Mouse (Mus musculus) urinary bladder, postnatal 36 days (tissue): Measurements from ENCODE around the gene Trim14.

Source experiments
- DNase-seq, 2 experiments: peaks; one replicate each; pipeline ENCODE4 v3.0.0; 2022; ENCODE audit warnings: low spot score in 2 of 2, mixed read lengths in 1 of 2

The Trim14 gene

DNA sequence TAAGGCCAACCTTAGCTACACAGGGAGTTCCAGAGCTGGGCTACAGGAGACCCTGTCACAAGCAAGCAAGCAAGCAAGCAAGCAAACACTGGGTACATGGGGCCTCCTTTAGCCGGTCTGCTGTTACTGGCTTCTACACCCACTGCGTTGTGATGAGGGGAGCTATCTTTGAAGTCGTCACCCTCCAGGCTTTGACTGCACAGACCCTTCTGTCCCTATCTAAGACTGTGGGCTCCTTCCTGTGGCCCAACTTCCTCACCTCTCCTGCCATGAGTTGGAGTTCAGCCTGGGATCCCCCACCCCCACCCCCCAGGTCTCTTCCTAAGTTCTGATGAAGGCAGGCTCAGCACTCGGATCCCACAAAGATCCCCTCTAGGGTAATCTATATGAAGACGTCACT lies 26.1 kb upstream of the Trim14 start:
- no peak for DNase-seq

- DNase-seq = peak in 1 of 2 experiments; percentile 15
Measured at GRCm38 (mm10) chr4:46560069-46560705, 24.2 kb upstream of the Trim14 start.

DNA sequence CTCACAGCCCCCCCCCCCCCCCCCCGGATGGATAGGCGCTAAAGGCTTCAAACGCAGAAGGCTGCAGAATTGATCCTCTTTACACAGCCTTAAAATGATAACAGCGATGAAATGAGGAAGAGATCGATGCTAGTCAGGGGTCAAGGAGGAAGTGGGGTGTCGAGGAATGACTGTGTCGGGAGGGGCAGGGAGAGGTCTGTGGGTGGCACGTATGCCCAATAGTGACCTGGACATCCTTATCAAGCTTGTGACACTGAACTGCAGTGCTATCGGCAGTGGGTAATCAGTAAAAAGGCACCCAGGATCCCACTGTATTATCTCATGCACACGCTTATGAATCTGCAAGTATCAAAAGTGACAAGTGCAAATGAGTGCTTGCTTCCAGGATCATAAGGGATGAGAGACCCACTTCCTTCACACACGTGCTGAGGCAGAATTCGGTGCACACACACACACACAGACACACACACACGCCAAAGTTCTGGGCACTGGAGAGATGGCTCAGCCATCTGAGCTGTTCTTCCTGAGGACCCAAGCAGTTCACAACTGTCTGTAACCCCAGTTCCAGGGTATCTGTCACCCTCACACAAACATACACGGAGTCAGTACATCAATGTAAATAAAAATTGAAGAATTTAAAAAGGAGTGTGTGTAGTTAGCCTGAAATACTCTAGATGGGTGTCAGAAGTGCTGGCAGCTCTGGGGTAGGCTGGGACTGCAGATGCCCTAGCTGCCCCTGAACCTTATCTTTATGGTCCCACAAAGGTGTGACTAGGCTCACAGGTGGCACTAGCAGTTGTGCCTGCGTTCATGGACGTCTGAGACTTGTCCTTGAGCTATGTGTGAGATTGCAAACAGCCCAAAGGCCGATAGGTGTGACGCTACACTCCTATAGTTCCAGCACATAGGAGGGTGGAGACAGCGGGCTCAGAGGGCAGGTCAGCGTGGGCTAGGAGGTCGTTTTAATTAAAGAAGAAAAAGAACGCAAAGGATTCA lies 23.0 kb upstream of the Trim14 start:
- no peak for DNase-seq

- DNase-seq = no peak
Measured at GRCm38 (mm10) chr4:46556933-46557332, 21.0 kb upstream of the Trim14 start.

DNA sequence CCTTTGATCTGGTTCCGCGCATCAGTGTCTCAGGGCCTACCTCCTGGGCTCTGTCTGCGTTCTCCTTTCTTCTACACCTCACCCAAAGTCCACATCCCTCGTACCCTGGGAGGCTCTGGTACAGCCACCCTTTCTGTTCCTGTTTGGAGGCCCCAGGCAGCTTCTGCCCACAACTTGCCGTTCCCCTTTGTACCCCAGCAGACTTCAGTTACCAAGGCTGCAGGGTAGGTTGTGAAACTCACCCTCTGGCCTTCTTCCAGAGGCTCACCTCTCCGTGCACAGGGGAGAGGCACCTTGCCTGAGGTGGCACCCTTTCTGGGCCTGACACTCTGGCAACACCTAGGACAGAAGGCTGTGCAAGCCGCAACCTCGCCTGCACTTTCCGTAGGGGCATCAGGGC lies 19.8 kb upstream of the Trim14 start:
- DNase-seq = peak in 1 of 2 experiments; percentile 47

GRCm38 (mm10) chr4:46554295-46555069 lies 18.5 kb upstream of the Trim14 start:
- no peak for DNase-seq

GRCm38 (mm10) chr4:46553864-46554263 lies 17.9 kb upstream of the Trim14 start:
- peak; percentile 71 to 85 for DNase-seq

DNA sequence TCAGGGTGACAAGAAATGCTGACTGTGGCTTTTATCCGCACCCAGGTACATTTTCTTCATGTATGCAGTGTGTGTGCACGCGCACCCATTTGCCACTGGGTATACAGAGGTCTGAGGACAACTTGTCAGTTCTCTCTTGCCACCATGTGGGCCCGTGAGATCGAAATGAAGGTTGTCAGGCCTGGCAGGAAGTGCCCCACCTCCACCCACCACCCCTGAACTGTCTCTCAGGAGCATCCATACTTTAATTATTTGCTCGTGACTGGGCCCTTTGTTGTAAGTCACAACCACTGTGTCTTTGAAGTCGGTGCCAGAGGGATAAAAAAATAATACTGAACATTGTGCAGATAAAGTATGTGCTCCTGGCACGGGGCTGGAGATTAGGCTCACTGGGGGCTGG lies 14.5 kb upstream of the Trim14 start:
- DNase-seq = no peak

DNA sequence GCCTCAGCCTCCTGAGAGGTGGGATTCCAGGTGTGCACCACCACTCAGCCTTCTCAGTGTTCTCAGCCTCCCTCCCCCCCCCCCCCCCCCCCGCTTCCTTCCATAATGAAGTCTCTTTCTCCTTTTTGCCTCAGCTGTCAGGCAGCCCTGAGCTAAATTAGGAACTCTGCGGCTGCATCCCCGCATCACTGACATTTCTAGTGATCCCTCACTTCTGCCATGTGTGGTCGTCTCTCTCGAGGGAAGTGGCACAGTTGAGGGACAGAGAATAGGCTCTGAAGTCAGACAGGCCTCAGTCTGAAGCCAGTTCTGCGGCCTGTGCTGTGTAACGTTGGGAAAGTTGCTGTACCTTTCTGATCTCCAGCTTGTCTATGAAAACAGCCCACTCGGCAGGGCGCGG lies 14.0 kb upstream of the Trim14 start:
- no peak for DNase-seq

DNA sequence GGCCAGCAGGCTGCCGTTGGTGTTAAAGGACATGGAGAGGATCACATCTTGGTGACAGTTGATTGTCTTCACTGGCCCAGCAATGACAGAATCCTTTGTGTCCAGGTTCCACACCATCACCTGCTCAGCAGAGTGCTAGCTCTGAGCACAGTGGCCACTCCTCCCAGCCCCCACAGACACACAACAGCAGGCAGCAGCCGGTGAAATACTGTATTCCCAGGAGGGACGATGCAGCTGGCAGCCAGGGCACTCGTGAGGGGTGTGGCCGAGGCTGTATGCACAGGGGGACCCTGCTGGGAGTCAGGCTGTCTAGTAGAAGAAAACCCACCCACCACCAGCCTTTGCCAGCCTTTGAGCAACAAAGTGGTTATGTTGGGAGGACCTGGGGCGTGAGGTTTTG lies 10.8 kb upstream of the Trim14 start:
- no peak for DNase-seq

DNA sequence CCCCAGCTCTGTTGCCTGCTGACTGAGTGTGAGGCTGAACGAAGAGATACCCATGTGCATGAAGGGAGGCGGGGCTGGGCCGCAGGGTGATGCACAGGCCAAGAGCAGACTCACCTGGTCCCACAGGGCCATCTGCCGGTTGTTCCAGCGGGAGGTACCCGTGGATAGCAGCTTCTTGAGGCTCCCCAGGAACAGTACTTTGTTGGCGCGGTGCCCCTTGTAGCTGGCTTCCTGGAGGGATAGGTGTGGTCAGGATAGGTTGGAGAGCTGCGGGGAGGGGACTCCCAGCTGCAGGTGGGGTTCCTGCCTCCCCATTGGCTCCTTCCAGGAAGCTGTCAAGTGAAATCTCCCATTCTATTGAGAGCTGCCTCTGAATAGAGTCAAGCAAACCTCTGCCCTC lies 9.6 kb upstream of the Trim14 start:
- no peak for DNase-seq

- no peak for DNase-seq
Measured at GRCm38 (mm10) chr4:46544313-46544712, 8.4 kb upstream of the Trim14 start.

DNA sequence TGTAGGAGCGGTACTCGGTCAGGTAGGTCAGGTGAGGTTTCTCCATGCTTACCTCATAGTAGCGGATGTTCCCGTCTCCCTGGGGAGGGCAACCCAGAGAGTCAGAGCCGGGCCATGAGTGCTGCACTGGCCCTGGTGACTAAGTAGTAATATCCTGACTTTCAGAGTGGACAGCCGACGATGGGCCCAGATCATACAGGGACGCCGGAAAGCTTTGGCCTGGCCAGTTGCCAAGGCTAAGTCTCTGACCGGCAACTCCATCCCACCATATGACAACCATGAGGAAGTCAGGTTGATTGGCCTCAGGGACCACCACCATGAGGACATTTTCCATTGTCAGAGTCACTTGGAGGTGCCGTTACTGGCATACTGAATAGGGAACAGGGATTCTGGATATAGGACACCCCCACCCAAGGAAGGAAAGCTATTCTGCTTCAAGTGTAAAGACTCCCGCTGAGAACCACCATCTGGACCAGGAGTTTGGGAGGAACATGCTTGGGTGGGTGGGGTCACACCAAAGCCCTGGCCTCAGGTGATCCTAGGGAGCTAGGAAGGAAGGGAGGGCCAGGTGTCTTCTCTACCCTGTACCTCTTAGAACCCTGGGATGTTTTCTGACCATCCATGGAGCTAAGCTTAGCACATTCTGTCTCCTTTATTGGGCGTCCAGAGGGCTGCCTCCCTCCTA lies 7.6 kb upstream of the Trim14 start:
- no peak for DNase-seq

GRCm38 (mm10) chr4:46541707-46542106 lies 5.8 kb upstream of the Trim14 start:
- DNase-seq = no peak

DNA sequence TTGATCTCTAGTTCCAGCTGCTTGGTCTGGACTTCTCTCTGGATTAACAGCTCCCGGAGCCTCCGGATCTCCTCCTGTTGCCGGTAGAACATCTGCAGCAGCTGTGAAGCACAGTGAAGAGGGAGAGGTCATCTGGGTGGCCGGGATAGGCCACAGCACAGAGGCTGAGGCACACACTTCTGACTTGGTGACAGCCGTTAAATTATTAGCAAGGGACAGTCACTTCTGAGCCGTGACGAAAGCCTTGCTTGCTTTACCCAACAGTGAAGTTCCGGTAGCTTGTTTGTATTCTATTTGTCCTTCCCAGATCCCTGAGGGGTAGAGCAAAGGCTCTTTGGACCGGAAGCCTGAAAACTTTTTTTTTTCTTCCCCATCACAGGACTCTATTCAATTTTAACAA lies 3.2 kb upstream of the Trim14 start:
- DNase-seq = no peak

GRCm38 (mm10) chr4:46535094-46535830 lies 679 bp downstream of the Trim14 start:
- no peak for DNase-seq

DNA sequence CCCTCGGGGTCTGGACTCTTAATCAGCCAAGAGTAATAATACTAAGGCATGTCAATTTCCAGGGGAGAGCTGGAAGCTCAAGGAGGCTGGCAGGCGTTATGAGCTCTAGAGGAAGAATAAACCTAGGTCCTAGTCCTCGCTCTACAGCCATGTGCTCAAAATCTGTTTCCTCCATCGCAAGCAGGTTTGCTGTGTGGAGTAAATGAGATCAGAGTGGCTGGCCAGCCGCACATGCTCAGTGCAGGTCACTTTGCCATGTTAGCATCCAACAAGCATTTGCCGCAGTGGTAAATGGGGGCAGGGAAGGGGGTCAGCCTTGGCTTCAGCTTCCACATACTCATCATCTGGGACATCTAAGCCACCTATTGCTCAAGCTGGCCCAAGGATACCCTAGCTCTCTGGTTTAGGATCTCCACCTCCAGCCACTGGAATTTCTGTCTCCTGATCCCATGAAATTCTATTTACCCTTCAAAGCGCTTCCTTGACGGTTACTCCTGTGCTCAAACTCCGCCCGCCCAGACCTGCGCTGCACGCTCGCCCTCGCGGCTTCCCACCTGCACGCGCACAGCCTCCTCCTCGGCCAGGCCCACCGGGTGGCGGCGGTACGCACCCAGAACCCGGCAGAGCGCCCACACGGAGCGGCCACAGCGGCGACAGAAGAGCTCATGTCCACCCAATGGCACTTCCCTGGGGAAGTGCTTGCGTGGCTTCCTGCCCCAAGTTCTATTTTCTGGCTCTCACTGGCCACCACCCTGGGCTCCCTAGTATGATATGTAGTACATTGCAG lies 1.8 kb downstream of the Trim14 start:
- no peak for DNase-seq

DNA sequence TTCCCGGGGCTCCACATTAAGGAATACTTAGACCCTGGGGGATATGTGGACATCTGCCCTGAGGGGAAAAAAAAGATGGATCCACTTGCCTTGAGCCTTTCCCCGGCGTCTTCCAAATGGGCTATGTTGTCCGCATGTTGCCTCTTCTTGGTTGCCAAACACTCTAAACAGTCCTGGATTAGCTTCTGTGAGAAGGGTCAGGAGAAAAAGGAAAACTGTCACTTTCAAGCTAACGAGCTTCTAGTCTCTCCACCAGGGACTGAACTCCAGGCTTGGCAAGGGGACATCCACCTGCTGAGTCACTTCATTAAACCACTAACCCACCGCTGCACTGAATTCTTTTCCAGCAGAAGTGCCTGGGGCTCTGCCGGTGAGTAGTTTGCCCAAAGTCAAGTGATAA lies 3.0 kb downstream of the Trim14 start:
- DNase-seq = no peak

- DNase-seq = no peak
Measured at GRCm38 (mm10) chr4:46532511-46532910, 3.4 kb downstream of the Trim14 start.

GRCm38 (mm10) chr4:46529722-46530121 lies 6.2 kb downstream of the Trim14 start:
- no peak for DNase-seq
